Mouse (Mus musculus): ENCODE measurements at regions not wholly inside any gene's neighbourhood (a gene's known extent, or its start where the extent isn't known, plus 50 kb on each side); places are given as distances from the start of the nearest gene placed in this dataset.
A peak's percentile ranks its signal among the peaks of the same experiment; 100 is the strongest.

DNA sequence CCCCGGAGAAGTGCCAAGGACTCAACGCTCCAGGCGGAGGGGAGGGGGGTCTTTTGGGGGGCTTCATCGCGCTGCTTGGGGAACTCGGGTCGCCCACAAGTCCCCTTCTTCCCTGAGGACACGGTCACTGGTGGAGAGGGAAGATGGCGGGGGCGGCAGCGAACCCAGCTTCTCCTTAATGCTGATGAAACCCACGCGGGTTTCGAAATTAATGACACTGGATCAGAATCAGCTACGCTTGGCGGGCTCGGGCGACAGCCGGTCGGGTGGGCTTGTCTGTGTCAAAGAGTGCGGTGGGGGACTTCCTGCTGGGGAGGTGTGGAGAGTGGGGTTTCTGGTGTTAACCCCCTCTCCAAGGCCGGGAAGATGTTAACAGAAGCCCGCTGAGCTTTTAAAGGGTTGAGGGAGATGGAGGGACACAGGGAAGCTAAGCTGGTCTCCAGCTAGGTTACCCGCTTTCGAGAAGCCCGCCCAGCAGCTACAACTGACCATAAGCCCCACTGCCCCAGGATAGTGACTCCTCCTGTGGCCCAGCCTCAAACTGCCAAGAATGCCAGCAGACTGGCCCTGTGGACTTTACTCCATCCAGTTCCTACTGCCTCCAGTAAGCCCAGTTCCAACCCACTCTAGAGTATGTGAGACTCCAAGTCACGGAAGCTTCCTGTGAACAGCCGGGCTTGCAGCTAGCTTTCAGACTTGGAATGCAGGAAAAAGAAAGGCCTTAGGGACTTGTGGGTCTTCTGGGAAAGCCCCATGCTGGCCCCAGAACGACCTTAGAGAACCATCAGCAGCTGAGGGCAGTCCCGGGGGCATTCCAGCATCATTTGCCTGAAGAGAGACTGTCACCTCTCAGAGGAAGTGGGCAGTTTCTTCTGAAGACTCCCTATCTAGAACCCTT lies 337.7 kb downstream of the H2al1j start:
- peak overlapping the region; percentile 56 for H3K4me3 ChIP-seq (ENCODE audit: insufficient read depth, low read depth, low read length)
- TF ChIP-seq POLR2A (IDR thresholded peaks at IDR 0.05; ENCODE audit: insufficient read depth, low read depth, low read length) = no peak
- no peak for TF ChIP-seq CTCF (IDR thresholded peaks at IDR 0.05; ENCODE audit: insufficient read depth, low read depth, low read length)
- peak overlapping the region; percentile 75 for H3K27ac ChIP-seq (ENCODE audit: insufficient read depth, low read depth, low read length)
- peaks cover 17% of the 10 kb centered on the region for H3K4me1 ChIP-seq (ENCODE audit: control insufficient read depth, insufficient read depth, low read length)
- WGBS = 30% methylated on average over 30 of the region's 30 CpGs

GRCm38 (mm10) chrX:11666517-11666916 lies 338.9 kb downstream of the H2al1j start:
- H3K4me1 ChIP-seq (ENCODE audit: control insufficient read depth, insufficient read depth, low read length) = peaks cover 17% of the 10 kb centered on the region
- H3K27ac ChIP-seq (ENCODE audit: insufficient read depth, low read depth, low read length) = no peak overlapping the region
- WGBS = 30% methylated on average over 9 of the region's 15 CpGs
- no peak for TF ChIP-seq CTCF (IDR thresholded peaks at IDR 0.05; ENCODE audit: insufficient read depth, low read depth, low read length)
- no peak for TF ChIP-seq POLR2A (IDR thresholded peaks at IDR 0.05; ENCODE audit: insufficient read depth, low read depth, low read length)
- no peak overlapping the region for H3K4me3 ChIP-seq (ENCODE audit: insufficient read depth, low read depth, low read length)

GRCm38 (mm10) chrX:11671805-11672204 lies 344.2 kb downstream of the H2al1j start:
- TF ChIP-seq CTCF (IDR thresholded peaks at IDR 0.05; ENCODE audit: insufficient read depth, low read depth, low read length) (no peak), POLR2A (IDR thresholded peaks at IDR 0.05; ENCODE audit: insufficient read depth, low read depth, low read length) (no peak)

DNA sequence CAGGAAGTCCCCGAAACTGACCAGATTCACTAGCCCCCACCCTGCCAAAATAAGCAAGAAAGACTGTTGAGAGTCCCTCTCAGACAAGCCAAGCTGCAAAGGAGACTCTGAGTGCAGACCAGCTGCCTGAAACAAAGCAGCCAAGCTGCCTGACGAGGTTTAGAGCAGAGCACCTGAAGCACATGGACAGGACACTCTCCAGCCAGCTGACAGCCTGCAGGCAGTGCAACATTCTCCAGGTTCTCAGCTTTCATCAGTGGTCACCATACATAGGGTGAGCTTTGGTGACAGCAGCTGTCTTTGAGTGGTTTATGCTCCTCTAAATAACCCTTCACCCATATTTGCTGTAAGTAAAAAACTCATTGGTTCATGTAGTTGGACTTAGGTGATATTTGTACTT lies 350.5 kb downstream of the H2al1j start:
- no peaks in the 10 kb centered on the region for H3K4me1 ChIP-seq (ENCODE audit: control insufficient read depth, insufficient read depth, low read length)

More at GRCm38 (mm10) chrX:11671805-11672204, 344.2 kb downstream of the H2al1j start:
- Histone ChIP-seq H3K4me1 (ENCODE audit: control insufficient read depth, insufficient read depth, low read length) (no peaks in the 10 kb centered on the region), H3K4me3 (ENCODE audit: insufficient read depth, low read depth, low read length) (no peak overlapping the region), H3K27ac (ENCODE audit: insufficient read depth, low read depth, low read length) (no peak overlapping the region)
- 74% methylated on average over 8 of the region's 8 CpGs for WGBS

DNA sequence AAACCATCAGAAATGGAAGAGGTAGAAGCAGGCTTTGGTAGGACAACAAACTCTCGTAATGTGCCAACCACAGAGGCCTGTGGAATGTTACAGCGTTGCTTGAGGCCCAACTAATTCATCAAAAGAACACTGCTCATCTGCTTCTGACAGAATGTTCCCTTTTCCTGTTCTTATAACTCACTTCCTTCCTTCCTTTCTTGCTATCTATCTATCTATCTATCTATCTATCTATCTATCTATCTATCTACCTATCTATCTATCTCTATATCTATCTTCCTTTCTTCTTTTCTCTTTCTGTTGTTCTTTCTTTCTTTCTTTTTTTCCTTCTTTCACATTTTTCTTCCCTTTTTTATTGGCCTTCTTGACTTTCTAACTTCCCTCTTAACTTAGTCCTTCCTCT lies 353.7 kb downstream of the H2al1j start:
- no peak overlapping the region for H3K4me3 ChIP-seq (ENCODE audit: insufficient read depth, low read depth, low read length)
- H3K4me1 ChIP-seq (ENCODE audit: control insufficient read depth, insufficient read depth, low read length) = no peaks in the 10 kb centered on the region
- WGBS = 76% methylated on average over 2 of the region's 2 CpGs
- TF ChIP-seq CTCF (IDR thresholded peaks at IDR 0.05; ENCODE audit: insufficient read depth, low read depth, low read length) (no peak), POLR2A (IDR thresholded peaks at IDR 0.05; ENCODE audit: insufficient read depth, low read depth, low read length) (no peak)
- H3K27ac ChIP-seq (ENCODE audit: insufficient read depth, low read depth, low read length) = no peak overlapping the region

More for the DNA sequence above, 350.5 kb downstream of the H2al1j start:
- WGBS = 90% methylated on average over 2 of the region's 2 CpGs
- Histone ChIP-seq H3K27ac (ENCODE audit: insufficient read depth, low read depth, low read length) (no peak overlapping the region), H3K4me3 (ENCODE audit: insufficient read depth, low read depth, low read length) (no peak overlapping the region)
- no peak for TF ChIP-seq CTCF (IDR thresholded peaks at IDR 0.05; ENCODE audit: insufficient read depth, low read depth, low read length)
- no peak for TF ChIP-seq POLR2A (IDR thresholded peaks at IDR 0.05; ENCODE audit: insufficient read depth, low read depth, low read length)

DNA sequence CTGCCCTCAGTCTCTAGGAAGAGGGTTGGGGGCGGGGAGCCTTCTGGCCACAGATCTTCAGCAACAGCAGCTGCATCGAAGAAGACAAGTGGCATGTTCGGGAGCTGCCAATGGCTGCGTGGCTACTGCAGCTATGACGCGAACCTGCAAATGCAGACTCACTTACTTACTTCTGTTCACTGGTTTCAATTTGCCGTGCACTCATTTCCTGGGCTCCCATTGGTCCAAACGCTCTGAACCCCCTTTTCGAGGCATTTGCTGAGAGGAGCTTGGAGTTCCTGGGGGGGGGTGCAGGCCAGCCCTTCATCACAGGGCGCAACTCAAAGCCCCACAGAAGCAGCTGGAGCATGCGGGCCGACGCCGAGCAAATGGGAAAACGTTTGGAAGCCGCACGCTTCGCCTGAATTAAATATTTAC lies 362.4 kb downstream of the H2al1j start:
- H3K4me1 ChIP-seq (ENCODE audit: control insufficient read depth, insufficient read depth, low read length) = peaks cover 12% of the 10 kb centered on the region
- no peak overlapping the region for H3K27ac ChIP-seq (ENCODE audit: insufficient read depth, low read depth, low read length)
- WGBS = 34% methylated on average over 18 of the region's 18 CpGs
- no peak for TF ChIP-seq POLR2A (IDR thresholded peaks at IDR 0.05; ENCODE audit: insufficient read depth, low read depth, low read length)
- TF ChIP-seq CTCF (IDR thresholded peaks at IDR 0.05; ENCODE audit: insufficient read depth, low read depth, low read length) = no peak
- no peak overlapping the region; the same call in 1 of the 2 replicates for H3K4me3 ChIP-seq (ENCODE audit: insufficient read depth, low read depth, low read length)

DNA sequence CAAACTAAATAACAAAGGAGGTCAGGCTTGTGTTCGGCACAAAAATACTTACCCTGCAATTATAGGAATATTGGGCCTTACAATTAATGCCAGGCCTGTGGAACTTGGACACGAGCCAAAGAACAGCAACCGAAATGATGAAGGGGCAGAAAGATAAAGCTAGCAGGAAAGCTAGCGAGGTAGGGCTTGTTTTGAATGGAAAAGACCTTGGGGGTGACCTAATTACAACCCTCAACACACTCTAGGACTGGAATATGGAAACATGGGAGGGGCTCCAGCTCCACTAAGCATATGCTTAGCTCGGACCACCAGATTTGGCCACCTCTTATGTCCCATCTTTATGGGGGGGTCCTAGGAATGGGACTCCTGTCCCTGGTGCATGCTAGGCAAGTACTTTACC lies 362.8 kb downstream of the H2al1j start:
- TF ChIP-seq POLR2A (IDR thresholded peaks at IDR 0.05; ENCODE audit: insufficient read depth, low read depth, low read length) = no peak
- no peak for TF ChIP-seq CTCF (IDR thresholded peaks at IDR 0.05; ENCODE audit: insufficient read depth, low read depth, low read length)
- Histone ChIP-seq H3K4me1 (ENCODE audit: control insufficient read depth, insufficient read depth, low read length) (peaks cover 12% of the 10 kb centered on the region), H3K27ac (ENCODE audit: insufficient read depth, low read depth, low read length) (no peak overlapping the region), H3K4me3 (ENCODE audit: insufficient read depth, low read depth, low read length) (no peak overlapping the region; the same call in 1 of the 2 replicates)
- WGBS = 31% methylated on average over 5 of the region's 5 CpGs

- Histone ChIP-seq H3K4me1 (ENCODE audit: control insufficient read depth, insufficient read depth, low read length) (peaks cover 12% of the 10 kb centered on the region), H3K27ac (ENCODE audit: insufficient read depth, low read depth, low read length) (no peak overlapping the region), H3K4me3 (ENCODE audit: insufficient read depth, low read depth, low read length) (no peak overlapping the region)
- WGBS = 46% methylated on average over 4 of the region's 4 CpGs
- no peak for TF ChIP-seq CTCF (IDR thresholded peaks at IDR 0.05; ENCODE audit: insufficient read depth, low read depth, low read length)
- no peak for TF ChIP-seq POLR2A (IDR thresholded peaks at IDR 0.05; ENCODE audit: insufficient read depth, low read depth, low read length)
These were observed 363.4 kb downstream of the H2al1j start for GRCm38 (mm10) chrX:11691019-11691418.

- H3K4me1 ChIP-seq (ENCODE audit: control insufficient read depth, insufficient read depth, low read length) = 0 out of 2 replicates have a peak, but pooled peaks cover 2% of the 10 kb centered on the region
- no peak for TF ChIP-seq POLR2A (IDR thresholded peaks at IDR 0.05; ENCODE audit: insufficient read depth, low read depth, low read length)
- TF ChIP-seq CTCF (IDR thresholded peaks at IDR 0.05; ENCODE audit: insufficient read depth, low read depth, low read length) = no peak
- 91% methylated on average over 4 of the region's 4 CpGs for WGBS
These were observed 368.9 kb downstream of the H2al1j start for GRCm38 (mm10) chrX:11696565-11696964.

More at GRCm38 (mm10) chrX:11696565-11696964, 368.9 kb downstream of the H2al1j start:
- Histone ChIP-seq H3K27ac (ENCODE audit: insufficient read depth, low read depth, low read length) (no peak overlapping the region), H3K4me3 (ENCODE audit: insufficient read depth, low read depth, low read length) (no peak overlapping the region)
